Mouse (Mus musculus) gastrocnemius, postnatal 4 days (tissue): ENCODE measurements around the gene Gsk3b. TPM values are rescaled to one million over a fixed set of nuclear protein-coding genes. Genes with fewer than 3 reads are reported as not detected.
"Not testable (repeated sequence)": the region's sequence is repeated elsewhere in the genome, so short reads cannot be mapped to it uniquely, and the experiment has no call there.

Source experiments
- DNase-seq, 2 experiments: peaks; one replicate each; pipeline ENCODE4 v3.0.0; 2021 to 2022; ENCODE audit warnings: low spot score in 2 of 2, mixed read lengths in 2 of 2
- total RNA-seq, 2 experiments: library from RNA; stranded (reverse); gene quantifications; 2 replicates each; pipeline ENCODE4 v1.2.3; 2021

Gsk3b gene
- total RNA-seq, 2 experiments from 2014 or later = 65.9 to 72.9 TPM

GRCm38 (mm10) chr16:38099325-38099724 is 10.5 kb downstream of the Gsk3b start:
- DNase-seq = no peak

GRCm38 (mm10) chr16:38100569-38100968 is 11.8 kb downstream of the Gsk3b start:
- DNase-seq = no peak

- DNase-seq = no peak
Measured at GRCm38 (mm10) chr16:38105453-38105852, 16.7 kb downstream of the Gsk3b start.

- no peak for DNase-seq
Measured at GRCm38 (mm10) chr16:38106542-38106941, 17.7 kb downstream of the Gsk3b start.

GRCm38 (mm10) chr16:38110001-38110400 is 21.2 kb downstream of the Gsk3b start:
- DNase-seq = no peak

GRCm38 (mm10) chr16:38110575-38110974 is 21.8 kb downstream of the Gsk3b start:
- DNase-seq = no peak

- DNase-seq = no peak
Measured at GRCm38 (mm10) chr16:38114074-38114473, 25.3 kb downstream of the Gsk3b start.

GRCm38 (mm10) chr16:38117909-38118308 is 29.1 kb downstream of the Gsk3b start:
- DNase-seq = not testable (repeated sequence)

GRCm38 (mm10) chr16:38118723-38119122 is 29.9 kb downstream of the Gsk3b start:
- DNase-seq = no peak

- no peak for DNase-seq
Measured at GRCm38 (mm10) chr16:38119286-38119685, 30.5 kb downstream of the Gsk3b start.

- DNase-seq = no peak
Measured at GRCm38 (mm10) chr16:38129171-38129570, 40.4 kb downstream of the Gsk3b start.

GRCm38 (mm10) chr16:38131041-38131440 is 42.2 kb downstream of the Gsk3b start:
- DNase-seq = no peak

GRCm38 (mm10) chr16:38131756-38132155 is 43.0 kb downstream of the Gsk3b start:
- DNase-seq = no peak

GRCm38 (mm10) chr16:38132210-38132609 is 43.4 kb downstream of the Gsk3b start:
- DNase-seq = no peak

- peak in 1 of 2 experiments; percentile 25 for DNase-seq
Measured at GRCm38 (mm10) chr16:38137296-38137695, 48.5 kb downstream of the Gsk3b start.

GRCm38 (mm10) chr16:38144898-38145297 is 56.1 kb downstream of the Gsk3b start:
- no peak for DNase-seq

- DNase-seq = no peak
Measured at GRCm38 (mm10) chr16:38150555-38150954, 61.8 kb downstream of the Gsk3b start.

- no peak for DNase-seq
Measured at GRCm38 (mm10) chr16:38157854-38158622, 69.2 kb downstream of the Gsk3b start.

- no peak for DNase-seq
Measured at GRCm38 (mm10) chr16:38162019-38162418, 73.2 kb downstream of the Gsk3b start.

GRCm38 (mm10) chr16:38164811-38165591 is 76.2 kb downstream of the Gsk3b start:
- DNase-seq = no peak

- no peak for DNase-seq
Measured at GRCm38 (mm10) chr16:38168971-38169370, 80.2 kb downstream of the Gsk3b start.

- no peak for DNase-seq
Measured at GRCm38 (mm10) chr16:38179150-38179549, 90.3 kb downstream of the Gsk3b start.
